Mouse (Mus musculus): Measurements from ENCODE around the gene Atp9a. TPM values are rescaled to one million over a fixed set of nuclear protein-coding genes. Genes with fewer than 3 reads are reported as not detected.

Gene Atp9a
- polyA plus RNA-seq, 1 experiment from 2014 or later: 35.2 TPM

GRCm38 (mm10) chr2:168702266-168702665, 39.9 kb downstream of the Atp9a start:
- Histone ChIP-seq H3K9ac (no peak overlapping the region), H3K4me2 (no peak overlapping the region), H3K27ac (peak overlapping the region; percentile 49), H3K9me3 (replicated peaks) (peaks cover 5% of the 10 kb centered on the region), H3K36me3 (ENCODE audit: poor library complexity, severe bottlenecking) (peaks cover 69% of the 10 kb centered on the region), H3K4me3 (no peak overlapping the region), H3K4me1 (peaks cover 11% of the 10 kb centered on the region; the same call in 1 of the 2 replicates), H3K27me3 (no peaks in the 10 kb centered on the region)
- 29% methylated on average over 13 of the region's 13 CpGs for WGBS
- ATAC-seq: no peak

- no peak overlapping the region; the same call in 1 of the 2 replicates for H3K4me2 ChIP-seq
- H3K36me3 ChIP-seq (ENCODE audit: poor library complexity, severe bottlenecking): peaks cover 28% of the 10 kb centered on the region
- H3K4me1 ChIP-seq: peaks cover 21% of the 10 kb centered on the region
- no peak for ATAC-seq
- 85% methylated on average over 7 of the region's 7 CpGs for WGBS
- no peaks in the 10 kb centered on the region for H3K27me3 ChIP-seq
- H3K9me3 ChIP-seq (replicated peaks): no peaks in the 10 kb centered on the region
- H3K27ac ChIP-seq: peak overlapping the region; percentile 70
- no peak overlapping the region for H3K9ac ChIP-seq
- no peak overlapping the region for H3K4me3 ChIP-seq
Measured at GRCm38 (mm10) chr2:168695027-168695403, 47.2 kb downstream of the Atp9a start.

- peak overlapping the region; percentile 39 for H3K4me2 ChIP-seq
- peaks cover 24% of the 10 kb centered on the region for H3K36me3 ChIP-seq (ENCODE audit: poor library complexity, severe bottlenecking)
- 2% methylated on average over 27 of the region's 27 CpGs for WGBS
- H3K27me3 ChIP-seq: no peaks in the 10 kb centered on the region
- H3K4me3 ChIP-seq: no peak overlapping the region
- H3K27ac ChIP-seq: peak overlapping the region; percentile 70
- H3K9me3 ChIP-seq (replicated peaks): no peaks in the 10 kb centered on the region
- no peak overlapping the region for H3K9ac ChIP-seq
- H3K4me1 ChIP-seq: peaks cover 21% of the 10 kb centered on the region
- ATAC-seq: peak; percentile 60
Measured at GRCm38 (mm10) chr2:168694379-168695026, 47.7 kb downstream of the Atp9a start.

GRCm38 (mm10) chr2:168691774-168692173, 50.4 kb downstream of the Atp9a start:
- peaks cover 26% of the 10 kb centered on the region; the same call in 1 of the 2 replicates for H3K36me3 ChIP-seq (ENCODE audit: poor library complexity, severe bottlenecking)
- H3K9me3 ChIP-seq (replicated peaks): no peaks in the 10 kb centered on the region
- WGBS: 53% methylated on average over 6 of the region's 6 CpGs
- no peaks in the 10 kb centered on the region for H3K27me3 ChIP-seq
- H3K4me2 ChIP-seq: no peak overlapping the region
- peaks cover 20% of the 10 kb centered on the region for H3K4me1 ChIP-seq
- ATAC-seq: peak; percentile 44; the same call in 1 of the 2 replicates
- H3K4me3 ChIP-seq: no peak overlapping the region
- no peak overlapping the region for H3K9ac ChIP-seq
- no peak overlapping the region for H3K27ac ChIP-seq

GRCm38 (mm10) chr2:168687326-168687725, 54.9 kb downstream of the Atp9a start:
- no peaks in the 10 kb centered on the region for H3K27me3 ChIP-seq
- H3K4me1 ChIP-seq: 0 out of 2 replicates have a peak, but pooled peaks cover 5% of the 10 kb centered on the region
- no peak overlapping the region for H3K9ac ChIP-seq
- H3K9me3 ChIP-seq (replicated peaks): no peaks in the 10 kb centered on the region
- H3K36me3 ChIP-seq (ENCODE audit: poor library complexity, severe bottlenecking): peaks cover 27% of the 10 kb centered on the region
- no peak for ATAC-seq
- 87% methylated on average over 12 of the region's 12 CpGs for WGBS
- H3K4me3 ChIP-seq: no peak overlapping the region
- H3K27ac ChIP-seq: no peak overlapping the region
- no peak overlapping the region for H3K4me2 ChIP-seq

GRCm38 (mm10) chr2:168685909-168686308, 56.3 kb downstream of the Atp9a start:
- H3K4me1 ChIP-seq: 0 out of 2 replicates have a peak, but pooled peaks cover 5% of the 10 kb centered on the region
- WGBS: 96% methylated on average over 9 of the region's 9 CpGs
- no peak overlapping the region for H3K9ac ChIP-seq
- no peak overlapping the region for H3K4me3 ChIP-seq
- H3K4me2 ChIP-seq: no peak overlapping the region
- H3K36me3 ChIP-seq (ENCODE audit: poor library complexity, severe bottlenecking): peaks cover 40% of the 10 kb centered on the region
- H3K27me3 ChIP-seq: no peaks in the 10 kb centered on the region
- no peak overlapping the region for H3K27ac ChIP-seq
- no peaks in the 10 kb centered on the region for H3K9me3 ChIP-seq (replicated peaks)
- ATAC-seq: no peak

- H3K4me2 ChIP-seq: no peak overlapping the region
- H3K9ac ChIP-seq: no peak overlapping the region
- H3K27me3 ChIP-seq: no peaks in the 10 kb centered on the region
- WGBS: 83% methylated on average over 3 of the region's 3 CpGs
- no peak for ATAC-seq
- H3K4me1 ChIP-seq: peaks cover 6% of the 10 kb centered on the region
- H3K9me3 ChIP-seq (replicated peaks): no peaks in the 10 kb centered on the region
- H3K27ac ChIP-seq: 0 out of 2 replicates have a peak overlapping the region, but pooled peaks have one; percentile 25
- peaks cover 46% of the 10 kb centered on the region for H3K36me3 ChIP-seq (ENCODE audit: poor library complexity, severe bottlenecking)
- no peak overlapping the region for H3K4me3 ChIP-seq
Measured at GRCm38 (mm10) chr2:168684695-168685094, 57.5 kb downstream of the Atp9a start.

GRCm38 (mm10) chr2:168683520-168684150, 58.6 kb downstream of the Atp9a start:
- H3K9ac ChIP-seq: no peak overlapping the region
- WGBS: 53% methylated on average over 15 of the region's 15 CpGs
- no peaks in the 10 kb centered on the region for H3K27me3 ChIP-seq
- no peak for ATAC-seq
- H3K36me3 ChIP-seq (ENCODE audit: poor library complexity, severe bottlenecking): peaks cover 44% of the 10 kb centered on the region
- H3K9me3 ChIP-seq (replicated peaks): no peaks in the 10 kb centered on the region
- H3K27ac ChIP-seq: peak overlapping the region; percentile 12; the same call in 1 of the 2 replicates
- no peak overlapping the region for H3K4me2 ChIP-seq
- H3K4me1 ChIP-seq: peaks cover 16% of the 10 kb centered on the region
- no peak overlapping the region for H3K4me3 ChIP-seq

- no peaks in the 10 kb centered on the region for H3K9me3 ChIP-seq (replicated peaks)
- H3K4me2 ChIP-seq: no peak overlapping the region
- H3K27ac ChIP-seq: no peak overlapping the region
- no peak overlapping the region for H3K9ac ChIP-seq
- no peaks in the 10 kb centered on the region for H3K27me3 ChIP-seq
- peaks cover 22% of the 10 kb centered on the region for H3K4me1 ChIP-seq
- 74% methylated on average over 2 of the region's 2 CpGs for WGBS
- H3K4me3 ChIP-seq: no peak overlapping the region
- peaks cover 44% of the 10 kb centered on the region for H3K36me3 ChIP-seq (ENCODE audit: poor library complexity, severe bottlenecking)
- no peak for ATAC-seq
Measured at GRCm38 (mm10) chr2:168682721-168683120, 59.5 kb downstream of the Atp9a start.

- H3K9ac ChIP-seq: no peak overlapping the region
- H3K36me3 ChIP-seq (ENCODE audit: poor library complexity, severe bottlenecking): peaks cover 42% of the 10 kb centered on the region
- H3K9me3 ChIP-seq (replicated peaks): no peaks in the 10 kb centered on the region
- no peak overlapping the region for H3K27ac ChIP-seq
- H3K27me3 ChIP-seq: no peaks in the 10 kb centered on the region
- no peak overlapping the region for H3K4me3 ChIP-seq
- no peak for ATAC-seq
- 92% methylated on average over 9 of the region's 9 CpGs for WGBS
- no peak overlapping the region for H3K4me2 ChIP-seq
- peaks cover 31% of the 10 kb centered on the region for H3K4me1 ChIP-seq
Measured at GRCm38 (mm10) chr2:168681531-168681930, 60.7 kb downstream of the Atp9a start.

- Histone ChIP-seq H3K4me1 (peaks cover 31% of the 10 kb centered on the region), H3K27me3 (no peaks in the 10 kb centered on the region), H3K27ac (peak overlapping the region; percentile 93), H3K4me2 (peak overlapping the region; percentile 29), H3K9me3 (replicated peaks) (no peaks in the 10 kb centered on the region; the same call in 1 of the 2 replicates), H3K9ac (no peak overlapping the region), H3K36me3 (ENCODE audit: poor library complexity, severe bottlenecking) (peaks cover 49% of the 10 kb centered on the region), H3K4me3 (no peak overlapping the region)
- peak; percentile 57 for ATAC-seq
- 43% methylated on average over 19 of the region's 19 CpGs for WGBS
Measured at GRCm38 (mm10) chr2:168679381-168680199, 62.6 kb downstream of the Atp9a start.

Data from forebrain, embryonic 13.5 days (tissue).